Mouse (Mus musculus): ENCODE data around the gene Hpse2.

GRCm38 (mm10) chr19:42833126-42833525, 555.0 kb downstream of the Hpse2 start:
- no peak for TF ChIP-seq POLR2A (IDR thresholded peaks at IDR 0.05; ENCODE audit: control insufficient read depth, extremely low read depth, insufficient read depth, low read length, poor library complexity)
- no peak for TF ChIP-seq CTCF (IDR thresholded peaks at IDR 0.05; ENCODE audit: borderline replicate concordance, control insufficient read depth, extremely low read depth, insufficient read depth, low read length, poor library complexity)

All from thymus, adult 2 months (tissue).